Mouse (Mus musculus) olfactory bulb, adult 2 months (tissue): ENCODE data around the gene Olfr1112.

Experiments
- CTCF ChIP-seq: fragments of 200-500 bp; IDR thresholded peaks from 2 replicates; pipeline ENCODE4 v1.5.1; 2012; ENCODE audit warnings: low read depth, mild to moderate bottlenecking, low read length, moderate library complexity; ENCODE audit not compliant: insufficient read depth
- POLR2A ChIP-seq: fragments of 200-500 bp; IDR thresholded peaks from 2 replicates; pipeline ENCODE4 v1.6.1; 2012; ENCODE audit warnings: mild to moderate bottlenecking, low read depth, low read length, moderate library complexity; ENCODE audit not compliant: insufficient read depth

GRCm38 (mm10) chr2:87140200-87140599, 47.4 kb upstream of the Olfr1112 start, which contains the start of gene Olfr1110:
- TF ChIP-seq POLR2A = no peak
- no peak for TF ChIP-seq CTCF
